Mouse (Mus musculus): ENCODE measurements around the gene Muc13. TPM values are rescaled to one million over a fixed set of nuclear protein-coding genes. Genes with fewer than 3 reads are reported as not detected.

Muc13 gene
- polyA plus RNA-seq, 1 experiment from 2014 or later, result 0.10 TPM

DNA sequence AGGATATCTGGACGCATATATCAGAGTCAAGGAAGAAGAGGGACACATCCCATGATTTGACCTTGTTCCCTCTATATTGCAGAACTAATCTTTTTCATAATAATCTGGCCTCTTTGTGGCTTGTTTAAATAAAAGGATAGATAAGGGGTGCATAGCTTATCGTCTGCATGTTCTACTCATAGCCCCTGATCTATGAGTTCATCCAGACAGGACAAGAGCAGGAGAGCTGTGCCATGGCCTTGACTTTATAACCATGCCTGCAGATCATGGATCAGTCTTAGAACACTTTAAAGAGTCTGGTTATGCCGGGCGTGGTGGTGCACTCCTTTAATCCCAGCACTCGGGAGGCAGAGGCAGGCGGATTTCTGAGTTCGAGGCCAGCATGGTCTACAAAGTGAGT, 34.6 kb upstream of the Muc13 start:
- Histone ChIP-seq H3K27ac (replicated peaks) (no peak overlapping the region), H3K4me3 (no peak overlapping the region), H3K27me3 (ENCODE audit: low read depth, poor library complexity, severe bottlenecking) (no peaks in the 10 kb centered on the region), H3K36me3 (peaks cover 85% of the 10 kb centered on the region), H3K9me3 (replicated peaks) (no peaks in the 10 kb centered on the region), H3K4me1 (peaks cover 42% of the 10 kb centered on the region)
- no peak for DNase-seq (ENCODE audit: low spot score)
- WGBS, result 97% methylated on average over 7 of the region's 7 CpGs

- peaks cover 54% of the 10 kb centered on the region for H3K4me1 ChIP-seq
- H3K27me3 ChIP-seq (ENCODE audit: low read depth, poor library complexity, severe bottlenecking), result no peaks in the 10 kb centered on the region
- peak overlapping the region; percentile 52 for H3K27ac ChIP-seq (replicated peaks)
- DNase-seq (ENCODE audit: low spot score), result peak; percentile 12
- H3K9me3 ChIP-seq (replicated peaks), result no peaks in the 10 kb centered on the region
- 27% methylated on average over 5 of the region's 5 CpGs for WGBS
- H3K36me3 ChIP-seq, result peaks cover 77% of the 10 kb centered on the region
- H3K4me3 ChIP-seq, result no peak overlapping the region
Observed at GRCm38 (mm10) chr16:33760542-33760941, 33.3 kb upstream of the Muc13 start.

- Histone ChIP-seq H3K27ac (replicated peaks) (no peak overlapping the region), H3K9me3 (replicated peaks) (no peaks in the 10 kb centered on the region)
Observed at GRCm38 (mm10) chr16:33760996-33761395, 32.8 kb upstream of the Muc13 start.

DNA sequence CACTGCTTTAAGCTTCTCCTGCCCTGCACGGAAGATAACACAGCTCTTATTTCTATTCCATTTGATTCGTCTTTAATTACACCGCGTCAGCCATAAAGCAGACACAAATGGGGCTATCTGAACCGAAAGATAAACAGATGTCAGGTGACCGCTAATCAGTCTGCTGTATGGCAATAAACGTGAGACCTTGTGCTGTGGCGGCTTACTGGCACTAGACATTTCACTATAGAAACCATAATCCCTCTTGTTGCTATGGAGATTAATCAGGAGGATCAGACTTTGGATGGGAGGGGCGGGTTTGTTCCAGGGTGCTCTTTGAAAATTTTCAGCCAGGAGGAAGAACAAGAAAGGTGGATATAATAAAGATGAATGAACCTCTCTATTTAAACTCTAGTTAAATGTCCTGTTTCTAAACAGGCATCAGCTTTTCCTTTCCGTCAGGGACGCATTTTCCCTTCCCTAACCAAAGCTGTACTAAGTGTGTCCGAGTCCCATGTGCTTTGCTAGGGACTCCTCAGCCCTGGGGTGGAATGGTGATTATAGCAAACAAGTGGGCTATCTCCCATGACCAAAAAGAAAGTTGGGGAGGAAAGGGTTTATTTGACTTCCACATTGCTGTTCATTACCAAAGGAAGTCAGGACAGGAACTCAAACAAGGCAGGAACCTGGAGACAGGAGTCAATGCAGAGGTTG, 29.2 kb upstream of the Muc13 start:
- Histone ChIP-seq H3K4me3 (peak overlapping the region; percentile 20; the same call in 1 of the 2 replicates), H3K27ac (replicated peaks) (peak overlapping the region; percentile 65), H3K4me1 (peaks cover 54% of the 10 kb centered on the region), H3K27me3 (ENCODE audit: low read depth, poor library complexity, severe bottlenecking) (no peaks in the 10 kb centered on the region), H3K36me3 (peaks cover 74% of the 10 kb centered on the region), H3K9me3 (replicated peaks) (no peaks in the 10 kb centered on the region)
- peak; percentile 65 for DNase-seq (ENCODE audit: low spot score)
- 30% methylated on average over 12 of the region's 12 CpGs for WGBS

More at GRCm38 (mm10) chr16:33760996-33761395, 32.8 kb upstream of the Muc13 start:
- peaks cover 77% of the 10 kb centered on the region for H3K36me3 ChIP-seq
- no peak overlapping the region for H3K4me3 ChIP-seq
- H3K27me3 ChIP-seq (ENCODE audit: low read depth, poor library complexity, severe bottlenecking), result no peaks in the 10 kb centered on the region
- DNase-seq (ENCODE audit: low spot score), result peak; percentile 27
- peaks cover 54% of the 10 kb centered on the region for H3K4me1 ChIP-seq
- WGBS, result 38% methylated on average over 11 of the region's 11 CpGs

GRCm38 (mm10) chr16:33765477-33765876, 28.4 kb upstream of the Muc13 start:
- Histone ChIP-seq H3K27ac (replicated peaks) (peak overlapping the region; percentile 65; the same call in 1 of the 2 replicates), H3K9me3 (replicated peaks) (no peaks in the 10 kb centered on the region), H3K4me1 (peaks cover 49% of the 10 kb centered on the region), H3K4me3 (no peak overlapping the region), H3K36me3 (peaks cover 72% of the 10 kb centered on the region), H3K27me3 (ENCODE audit: low read depth, poor library complexity, severe bottlenecking) (no peaks in the 10 kb centered on the region)
- WGBS, result 100% methylated on average over 2 of the region's 2 CpGs
- DNase-seq (ENCODE audit: low spot score), result no peak

- H3K4me3 ChIP-seq, result no peak overlapping the region
- peaks cover 63% of the 10 kb centered on the region for H3K36me3 ChIP-seq
- WGBS, result 84% methylated on average over 12 of the region's 12 CpGs
Observed at GRCm38 (mm10) chr16:33766309-33766708, 27.5 kb upstream of the Muc13 start.

GRCm38 (mm10) chr16:33766757-33767156, 27.1 kb upstream of the Muc13 start:
- Histone ChIP-seq H3K36me3 (peaks cover 59% of the 10 kb centered on the region), H3K27me3 (ENCODE audit: low read depth, poor library complexity, severe bottlenecking) (no peaks in the 10 kb centered on the region), H3K9me3 (replicated peaks) (no peaks in the 10 kb centered on the region), H3K4me1 (peaks cover 36% of the 10 kb centered on the region), H3K27ac (replicated peaks) (no peak overlapping the region), H3K4me3 (no peak overlapping the region)
- 76% methylated on average over 15 of the region's 15 CpGs for WGBS
- DNase-seq (ENCODE audit: low spot score), result peak; percentile 11

More at GRCm38 (mm10) chr16:33766309-33766708, 27.5 kb upstream of the Muc13 start:
- Histone ChIP-seq H3K9me3 (replicated peaks) (no peaks in the 10 kb centered on the region), H3K27ac (replicated peaks) (no peak overlapping the region), H3K4me1 (peaks cover 41% of the 10 kb centered on the region), H3K27me3 (ENCODE audit: low read depth, poor library complexity, severe bottlenecking) (no peaks in the 10 kb centered on the region)
- no peak for DNase-seq (ENCODE audit: low spot score)

GRCm38 (mm10) chr16:33768491-33769278, 25.2 kb upstream of the Muc13 start:
- H3K9me3 ChIP-seq (replicated peaks), result no peaks in the 10 kb centered on the region
- no peak overlapping the region; the same call in 1 of the 2 replicates for H3K27ac ChIP-seq (replicated peaks)
- H3K27me3 ChIP-seq (ENCODE audit: low read depth, poor library complexity, severe bottlenecking), result no peaks in the 10 kb centered on the region
- H3K4me3 ChIP-seq, result no peak overlapping the region
- DNase-seq (ENCODE audit: low spot score), result no peak
- peaks cover 17% of the 10 kb centered on the region for H3K4me1 ChIP-seq
- peaks cover 40% of the 10 kb centered on the region for H3K36me3 ChIP-seq
- 95% methylated on average over 3 of the region's 3 CpGs for WGBS

- no peaks in the 10 kb centered on the region for H3K27me3 ChIP-seq (ENCODE audit: low read depth, poor library complexity, severe bottlenecking)
- H3K36me3 ChIP-seq, result peaks cover 40% of the 10 kb centered on the region
- WGBS, result 92% methylated on average over 7 of the region's 7 CpGs
- H3K4me3 ChIP-seq, result no peak overlapping the region
- no peak overlapping the region for H3K27ac ChIP-seq (replicated peaks)
- no peak for DNase-seq (ENCODE audit: low spot score)
- no peaks in the 10 kb centered on the region for H3K9me3 ChIP-seq (replicated peaks)
- H3K4me1 ChIP-seq, result peaks cover 5% of the 10 kb centered on the region
Observed at GRCm38 (mm10) chr16:33769848-33770247, 24.0 kb upstream of the Muc13 start.

DNA sequence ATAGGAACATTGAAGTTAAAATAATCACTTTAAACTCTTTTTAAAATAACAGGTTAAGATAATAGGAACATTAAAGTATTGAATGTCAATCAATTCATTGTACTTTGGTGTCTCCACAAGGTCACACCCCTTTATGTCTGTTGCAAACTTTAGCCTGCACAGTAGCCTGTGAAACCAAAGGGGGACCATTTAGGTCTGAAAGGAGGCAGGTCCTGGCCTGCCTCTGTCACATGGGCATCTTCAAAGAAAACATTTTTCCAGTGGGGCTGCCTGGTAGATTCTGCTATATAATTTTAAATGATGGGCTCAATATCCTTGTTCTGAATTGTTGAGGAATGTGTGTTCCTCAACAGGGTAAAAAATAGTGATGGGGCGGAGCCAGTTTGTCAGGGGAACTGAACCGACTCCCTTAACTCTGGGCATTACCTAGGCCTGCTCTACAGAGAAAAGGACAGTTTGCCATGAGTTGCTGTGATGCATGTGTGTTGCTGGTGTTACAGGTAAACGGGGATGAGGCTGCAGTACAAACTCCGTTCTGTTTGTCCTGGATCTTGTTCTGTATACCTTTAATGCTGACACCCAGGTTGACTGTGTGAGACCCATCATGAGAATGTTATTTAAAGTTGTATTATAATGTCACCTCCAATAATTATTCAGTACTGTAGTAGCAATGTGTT, 22.9 kb upstream of the Muc13 start:
- Histone ChIP-seq H3K4me1 (no peaks in the 10 kb centered on the region), H3K27ac (replicated peaks) (no peak overlapping the region), H3K36me3 (peaks cover 32% of the 10 kb centered on the region), H3K27me3 (ENCODE audit: low read depth, poor library complexity, severe bottlenecking) (no peaks in the 10 kb centered on the region), H3K9me3 (replicated peaks) (no peaks in the 10 kb centered on the region), H3K4me3 (no peak overlapping the region)
- 92% methylated on average over 4 of the region's 4 CpGs for WGBS
- no peak for DNase-seq (ENCODE audit: low spot score)

DNA sequence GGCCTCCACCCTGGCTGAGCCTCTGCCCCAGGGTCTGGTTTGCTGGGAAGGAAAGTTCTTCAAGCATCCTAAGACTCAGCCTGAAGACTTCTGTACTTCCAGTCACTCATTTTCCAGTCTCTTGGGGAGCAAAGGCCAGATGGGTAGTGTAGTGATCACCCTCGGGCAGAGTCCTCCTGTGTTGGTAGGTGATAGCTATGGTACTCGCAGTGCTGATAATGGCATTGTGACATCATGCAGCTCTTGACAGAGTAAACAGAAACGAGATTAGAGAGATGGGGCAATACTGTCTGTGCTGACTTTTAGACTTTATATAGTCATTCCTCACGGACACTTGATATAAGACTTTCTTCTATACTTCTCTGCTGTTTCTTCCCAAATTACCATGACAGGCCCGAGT, 21.0 kb upstream of the Muc13 start:
- Histone ChIP-seq H3K27ac (replicated peaks) (no peak overlapping the region), H3K27me3 (ENCODE audit: low read depth, poor library complexity, severe bottlenecking) (no peaks in the 10 kb centered on the region), H3K36me3 (peaks cover 13% of the 10 kb centered on the region), H3K9me3 (replicated peaks) (no peaks in the 10 kb centered on the region), H3K4me1 (no peaks in the 10 kb centered on the region), H3K4me3 (no peak overlapping the region)
- DNase-seq (ENCODE audit: low spot score), result no peak
- 89% methylated on average over 5 of the region's 5 CpGs for WGBS

- WGBS, result 90% methylated on average over 3 of the region's 3 CpGs
- Histone ChIP-seq H3K27ac (replicated peaks) (no peak overlapping the region), H3K9me3 (replicated peaks) (no peaks in the 10 kb centered on the region), H3K27me3 (ENCODE audit: low read depth, poor library complexity, severe bottlenecking) (no peaks in the 10 kb centered on the region), H3K36me3 (no peaks in the 10 kb centered on the region), H3K4me1 (no peaks in the 10 kb centered on the region), H3K4me3 (no peak overlapping the region)
- DNase-seq (ENCODE audit: low spot score), result no peak
Observed at GRCm38 (mm10) chr16:33774972-33775371, 18.9 kb upstream of the Muc13 start.
